Mouse (Mus musculus): Measurements from ENCODE around the gene Kif5a. TPM values are rescaled to one million over a fixed set of nuclear protein-coding genes. Genes with fewer than 3 reads are reported as not detected.
"Not testable (repeated sequence)": the region's sequence is repeated elsewhere in the genome, so short reads cannot be mapped to it uniquely, and the experiment has no call there.

Kif5a gene
- total RNA-seq (2015; ENCODE audit: low replicate concordance) = 0.42 TPM in 1 of 2 replicates, not detected in the other
- under 0.01 TPM in 1 of 2 replicates, not detected in the other for total RNA-seq (2017; ENCODE audit: low replicate concordance)

DNA sequence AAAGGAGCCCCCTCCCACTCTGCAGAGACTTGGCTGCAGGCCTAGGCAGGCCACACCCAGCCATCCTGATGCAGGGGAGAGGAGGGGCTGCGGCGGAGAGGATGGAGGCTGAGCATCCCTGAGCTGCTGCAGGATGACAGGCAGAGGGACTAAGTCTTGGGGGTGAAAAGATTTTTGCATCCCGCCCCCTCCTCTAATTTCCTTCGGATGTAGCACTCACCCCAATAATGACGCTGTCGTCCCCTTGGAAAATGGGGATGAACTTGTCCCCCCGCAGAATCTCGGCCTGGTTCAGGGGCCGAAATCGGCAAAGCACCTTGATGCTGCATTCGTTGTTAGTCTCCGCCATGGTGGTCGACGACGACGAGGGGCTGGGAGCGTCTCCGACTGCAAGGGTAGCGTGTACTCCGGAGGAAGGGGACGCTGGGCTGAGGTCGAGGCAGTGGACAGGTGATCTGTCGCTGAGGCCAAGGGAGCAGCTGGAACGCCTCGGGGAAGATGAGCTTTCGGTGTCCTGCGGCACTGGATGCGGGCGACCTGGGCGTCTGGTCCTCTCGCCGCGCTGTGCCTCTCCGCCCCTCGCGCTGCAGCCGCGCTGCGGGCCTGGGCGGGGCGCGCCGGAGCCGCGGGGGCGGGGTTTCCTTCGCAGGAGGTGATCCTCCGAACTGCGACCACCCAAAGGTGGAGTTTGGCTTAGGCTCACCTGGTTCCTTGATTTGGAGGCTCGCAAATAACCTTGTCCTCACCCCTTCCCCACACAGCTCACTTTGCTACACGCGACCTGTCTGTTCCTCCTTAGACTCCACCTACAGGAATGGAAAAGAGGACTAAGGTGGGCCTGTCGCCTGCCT is at the start of gene Kif5a:
Gene Kif5a (minus strand): TSS at position 801 of the 851 bp plus-strand sequence.
- ATAC-seq (replicated peaks; ENCODE audit: low FRiP score, poor library complexity, severe bottlenecking) = no peak

DNA sequence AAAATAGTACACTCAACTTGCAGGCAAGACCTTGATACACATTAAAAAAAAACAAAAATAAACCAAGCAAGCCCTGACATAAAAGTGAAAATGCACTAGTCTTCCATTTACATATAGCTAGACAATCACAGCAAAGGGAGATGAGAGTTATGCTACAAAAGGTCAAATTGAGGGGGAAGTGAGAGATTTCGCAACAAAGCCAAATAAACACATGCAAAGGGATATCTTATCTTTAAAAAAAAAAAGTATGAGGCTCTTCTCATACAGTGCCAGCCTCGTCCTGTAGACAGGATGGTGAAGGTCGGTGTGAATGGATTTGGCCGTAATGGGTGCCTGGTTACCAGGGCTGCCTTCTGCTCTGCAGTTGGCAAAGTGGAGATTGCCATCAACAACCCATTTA is 49.7 kb upstream of the Kif5a start:
- ATAC-seq (replicated peaks; ENCODE audit: low FRiP score, poor library complexity, severe bottlenecking) = no peak

DNA sequence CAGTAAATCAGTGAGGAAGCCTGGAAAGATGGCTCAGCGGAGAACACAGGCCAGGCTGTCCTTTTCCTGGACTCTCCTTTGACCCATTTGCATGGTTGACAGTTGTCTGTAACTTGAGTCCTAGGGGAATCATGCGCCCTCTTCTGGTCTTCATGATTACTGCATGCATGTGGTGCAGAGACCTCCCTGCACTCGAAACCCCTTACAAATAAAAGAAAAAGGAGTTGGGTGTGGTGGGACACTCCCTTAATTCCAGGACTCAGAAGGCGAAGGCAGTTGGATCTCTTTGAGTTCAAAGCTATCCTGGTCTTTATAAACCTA is 49.2 kb upstream of the Kif5a start:
- ATAC-seq (replicated peaks; ENCODE audit: low FRiP score, poor library complexity, severe bottlenecking) = peak; percentile 74

DNA sequence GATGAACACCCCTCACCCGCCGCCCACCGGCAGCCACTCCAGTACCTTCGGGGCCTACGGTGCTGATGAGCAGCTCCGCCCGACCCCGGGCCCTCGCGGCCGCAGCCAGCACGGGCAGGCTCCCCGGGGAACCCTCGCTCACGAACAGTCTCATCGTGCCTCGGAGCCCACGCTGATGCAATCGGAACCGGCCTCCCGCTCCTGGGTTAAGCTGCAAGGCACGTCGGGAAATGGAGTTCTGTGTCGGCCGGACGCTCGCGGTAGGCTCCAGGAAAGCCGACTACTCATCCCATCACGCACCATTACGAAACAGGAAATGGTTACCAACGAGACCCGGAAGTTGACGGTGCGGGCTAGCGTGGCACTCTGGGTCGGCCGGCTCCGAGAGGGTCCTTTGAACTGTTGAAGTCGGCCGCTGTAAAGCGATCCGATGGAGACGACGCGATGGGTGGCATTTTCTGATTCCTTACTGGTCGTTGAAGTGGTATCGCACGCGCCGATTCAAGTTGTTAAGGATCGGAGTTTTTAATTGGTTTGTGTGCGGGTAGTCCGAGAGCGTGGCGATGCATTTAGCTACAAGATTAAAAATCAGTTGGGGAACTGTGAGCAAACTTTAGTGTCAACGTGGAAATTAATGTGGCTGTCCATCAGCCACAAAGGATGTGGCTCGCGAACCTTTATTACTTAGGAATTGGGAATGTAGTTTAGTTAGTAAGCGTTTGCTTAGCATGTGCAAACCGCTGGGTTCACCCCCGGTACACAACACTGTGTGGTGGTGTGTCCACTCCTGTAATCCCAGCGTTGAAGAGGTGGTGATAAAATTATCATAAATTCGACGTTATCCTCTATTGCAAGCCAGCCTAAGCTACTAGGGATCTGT is 48.6 kb upstream of the Kif5a start, which contains the start of gene Mars:
Gene Mars (minus strand): TSS at position 311 of the 880 bp plus-strand sequence.
- peak; percentile 93 for ATAC-seq (replicated peaks; ENCODE audit: low FRiP score, poor library complexity, severe bottlenecking)

DNA sequence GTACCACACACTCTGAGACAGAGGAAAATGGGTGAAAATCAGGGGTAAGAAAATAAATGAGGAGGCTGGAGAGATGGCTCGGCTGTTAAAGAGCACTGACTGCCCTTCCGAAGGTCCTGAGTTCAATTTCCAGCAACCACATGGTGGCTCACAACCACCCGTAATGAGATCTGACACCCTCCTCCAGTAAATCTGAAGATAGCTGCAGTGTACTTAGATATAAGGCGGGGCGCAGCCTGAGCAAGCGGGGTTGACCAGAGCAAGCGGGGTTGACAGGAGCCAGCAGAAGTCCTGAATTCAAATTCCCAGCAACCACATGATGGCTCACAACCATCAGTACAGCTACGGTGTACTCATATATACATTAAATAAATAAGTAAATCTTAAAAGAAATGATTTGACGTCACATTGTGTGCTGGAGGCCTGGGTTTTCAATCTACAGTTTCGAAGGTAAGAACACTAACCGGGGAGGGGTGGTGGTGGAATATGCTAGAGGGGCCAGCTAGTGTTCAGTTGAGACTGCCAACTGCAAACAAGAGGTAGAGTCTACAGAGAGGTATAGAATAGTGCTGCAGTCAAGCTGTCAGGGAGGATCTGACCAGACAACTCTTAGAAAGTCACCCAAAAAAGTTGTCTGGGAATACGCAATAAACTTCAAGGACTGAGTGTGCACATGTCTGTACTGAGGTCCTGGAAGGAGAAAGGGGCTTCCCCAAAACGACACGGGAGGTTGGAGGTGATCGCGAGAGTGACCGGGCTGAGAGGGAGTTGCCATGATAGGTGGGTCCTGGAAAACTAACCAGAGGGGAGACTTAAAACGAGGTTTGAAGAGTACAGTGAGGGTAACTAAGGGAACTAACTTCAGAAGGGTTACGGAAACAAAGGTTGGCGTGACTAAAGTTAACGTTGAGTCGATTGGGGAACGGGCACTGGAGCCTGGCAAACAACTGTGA is 47.7 kb upstream of the Kif5a start:
- ATAC-seq (replicated peaks; ENCODE audit: low FRiP score, poor library complexity, severe bottlenecking) = peak; percentile 36

- not testable (repeated sequence) for ATAC-seq (replicated peaks; ENCODE audit: low FRiP score, poor library complexity, severe bottlenecking)
These were observed 46.0 kb upstream of the Kif5a start for GRCm38 (mm10) chr10:127309167-127309566.

DNA sequence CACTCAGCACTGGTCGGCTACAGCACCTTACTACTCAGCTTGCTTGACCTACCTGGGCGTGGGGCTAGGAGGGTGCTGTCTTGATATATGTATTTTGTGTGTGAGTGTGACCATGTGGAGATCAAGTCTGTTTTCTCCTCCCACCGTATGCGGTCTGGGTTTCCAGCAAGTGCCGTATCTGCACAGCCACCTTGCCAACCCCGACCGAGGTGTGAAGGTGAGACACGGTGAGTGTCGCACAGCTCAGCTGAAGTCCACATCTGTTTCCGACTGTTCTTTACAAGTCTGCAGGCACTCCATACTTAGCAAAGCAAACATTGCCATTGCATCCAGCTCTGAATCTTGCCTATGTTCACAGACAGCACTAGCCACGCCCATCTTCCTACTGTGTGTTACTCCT is 40.0 kb upstream of the Kif5a start:
- ATAC-seq (replicated peaks; ENCODE audit: low FRiP score, poor library complexity, severe bottlenecking) = no peak

DNA sequence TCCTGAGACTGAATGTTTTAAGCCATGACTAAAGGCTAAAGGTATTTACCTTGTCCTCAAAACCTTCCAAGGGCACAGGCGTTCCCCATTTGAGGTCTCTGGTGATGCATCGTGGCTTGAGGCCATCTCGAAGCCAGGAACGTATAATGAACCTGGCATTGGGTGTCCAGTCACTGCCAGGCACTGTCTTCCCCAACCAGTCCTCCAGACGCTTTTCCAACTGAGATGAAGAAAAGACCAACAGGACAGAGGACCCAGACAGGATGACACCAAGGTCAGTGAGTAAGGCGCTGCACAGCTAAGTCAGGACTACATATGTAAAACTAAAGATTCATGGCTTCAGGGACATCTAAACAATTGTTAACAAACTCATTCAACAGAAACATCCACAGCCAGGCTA is 37.2 kb upstream of the Kif5a start:
- ATAC-seq (replicated peaks; ENCODE audit: low FRiP score, poor library complexity, severe bottlenecking) = no peak

- no peak for ATAC-seq (replicated peaks; ENCODE audit: low FRiP score, poor library complexity, severe bottlenecking)
These were observed 34.1 kb upstream of the Kif5a start for GRCm38 (mm10) chr10:127297015-127297871.

GRCm38 (mm10) chr10:127295986-127296794 is 33.0 kb upstream of the Kif5a start:
- no peak for ATAC-seq (replicated peaks; ENCODE audit: low FRiP score, poor library complexity, severe bottlenecking)

GRCm38 (mm10) chr10:127294895-127295510 is 31.9 kb upstream of the Kif5a start:
- ATAC-seq (replicated peaks; ENCODE audit: low FRiP score, poor library complexity, severe bottlenecking) = no peak

DNA sequence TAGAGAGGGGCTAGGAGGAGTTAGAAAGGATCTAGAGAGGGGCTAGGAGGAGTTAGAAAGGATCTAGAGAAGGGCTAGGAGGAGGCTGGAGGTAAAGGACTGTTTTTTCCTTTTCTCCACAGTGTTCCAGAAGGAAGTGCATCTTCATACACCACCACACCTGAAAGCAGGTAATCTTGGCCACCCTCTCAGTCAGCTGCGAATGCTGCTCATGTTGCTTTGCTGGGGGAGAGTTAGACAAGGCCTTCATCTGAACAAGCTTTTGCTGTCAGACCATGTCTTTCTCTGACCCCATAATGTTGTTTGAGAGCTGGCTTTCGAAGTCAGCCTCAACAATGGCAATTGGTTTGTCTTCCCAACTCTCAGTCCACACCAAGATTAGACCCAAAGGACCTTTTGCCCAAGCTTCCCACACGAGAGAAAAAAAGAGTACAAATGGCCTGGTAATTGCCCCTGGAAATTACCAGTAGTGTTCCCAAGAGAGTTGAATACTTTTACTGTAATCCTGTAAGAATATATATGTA is 30.5 kb upstream of the Kif5a start:
- no peak for ATAC-seq (replicated peaks; ENCODE audit: low FRiP score, poor library complexity, severe bottlenecking)

DNA sequence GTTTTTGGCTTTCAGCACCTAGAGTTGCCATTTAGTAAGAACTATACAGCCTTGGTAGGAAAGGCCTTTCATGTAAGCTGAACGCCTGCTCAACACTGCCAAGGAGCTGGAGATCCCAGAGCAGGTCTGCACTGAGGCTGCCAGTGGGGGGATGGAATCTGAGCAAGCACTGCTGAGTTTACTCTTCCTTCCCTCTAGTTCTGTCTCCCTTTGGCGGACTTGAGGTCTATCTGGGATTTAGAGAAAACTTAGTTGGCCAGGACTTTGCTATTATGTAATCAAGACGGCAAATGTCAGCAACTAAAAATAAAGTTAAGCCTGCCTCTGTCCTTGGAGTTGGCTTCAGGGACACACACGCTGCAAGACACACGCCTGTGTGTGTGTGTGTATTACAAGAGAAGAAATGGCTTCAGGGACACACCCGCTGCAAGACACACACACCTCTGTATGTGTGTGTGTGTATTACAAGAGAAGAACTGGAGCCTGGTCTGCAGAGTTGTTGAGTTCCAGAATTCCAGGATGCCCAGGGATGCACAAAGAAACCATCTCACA is 29.9 kb upstream of the Kif5a start:
- ATAC-seq (replicated peaks; ENCODE audit: low FRiP score, poor library complexity, severe bottlenecking) = no peak

DNA sequence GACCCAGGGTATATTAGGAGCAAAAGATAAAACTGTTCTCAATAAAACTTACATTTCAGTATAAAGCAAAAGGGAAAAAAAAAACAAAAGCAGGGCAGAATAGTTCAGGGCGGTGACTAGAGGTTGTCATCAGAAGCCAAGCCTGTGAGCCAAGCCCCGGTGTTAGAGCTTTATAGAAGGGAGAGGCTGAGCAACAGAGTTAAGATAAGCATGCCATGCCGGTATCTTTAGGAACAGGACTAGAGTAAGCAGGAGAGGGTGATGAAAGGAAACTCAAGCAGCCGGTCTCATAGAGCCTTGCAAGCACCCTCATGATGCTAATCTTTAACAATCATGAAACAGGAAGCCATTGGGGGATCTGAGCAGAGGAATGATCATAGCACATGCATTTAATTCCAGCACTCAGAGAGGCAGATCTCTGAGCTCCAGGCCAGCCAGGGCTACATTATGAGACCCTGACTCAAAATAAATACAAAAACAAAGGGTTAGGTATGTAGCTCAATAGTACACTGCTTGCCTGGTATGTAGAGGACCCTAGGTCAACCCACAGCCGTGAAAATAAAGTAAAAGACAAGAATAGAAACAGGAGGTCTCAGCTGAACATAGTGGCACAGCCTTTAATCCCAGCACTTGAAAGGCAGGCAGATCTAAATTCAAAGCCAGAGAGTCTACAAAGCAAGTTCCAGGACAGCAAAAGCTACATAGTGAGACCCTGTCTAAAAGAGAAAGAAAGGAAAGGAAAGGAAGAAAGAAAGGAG is 28.9 kb upstream of the Kif5a start:
- peak; percentile 38 for ATAC-seq (replicated peaks; ENCODE audit: low FRiP score, poor library complexity, severe bottlenecking)

- peak; percentile 50 for ATAC-seq (replicated peaks; ENCODE audit: low FRiP score, poor library complexity, severe bottlenecking)
These were observed 28.1 kb upstream of the Kif5a start for GRCm38 (mm10) chr10:127290930-127291880.

All from erythroblast, adult 5-6 weeks (primary cell).